Mouse (Mus musculus): ENCODE measurements around the gene Rsph10b. TPM values are rescaled to one million over a fixed set of nuclear protein-coding genes. Genes with fewer than 3 reads are reported as not detected.
A peak's percentile ranks its signal among the peaks of the same experiment; 100 is the strongest.

Rsph10b gene
- polyA plus RNA-seq (2012; rRNA removed): 15.2 TPM in 2 replicates

DNA sequence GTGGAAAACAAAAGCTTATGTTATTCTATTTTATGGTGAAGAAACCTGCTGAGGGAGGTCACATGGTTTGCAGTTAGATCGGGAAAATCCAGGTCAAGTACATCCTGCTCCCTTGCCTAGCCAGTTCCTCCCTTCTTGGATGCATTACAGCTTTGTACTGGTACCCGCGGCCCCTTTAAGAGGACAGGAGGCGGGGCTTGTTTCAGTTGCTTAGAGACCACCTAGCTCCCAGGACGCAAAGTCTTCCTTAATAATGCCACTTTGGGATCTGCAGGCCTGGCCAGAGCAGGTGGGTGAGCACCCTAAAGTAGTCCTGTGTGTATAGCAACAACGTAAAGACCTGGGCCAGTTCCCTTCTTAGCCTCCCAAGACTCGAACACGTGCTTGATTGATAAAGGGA is at the start of gene Rsph10b:
Rsph10b (plus strand) TSS at position 205 of the 400 bp plus-strand sequence.
- Histone ChIP-seq H3K27ac (ENCODE audit: insufficient read depth, low read length) (no peak within 1 kb of the TSS), H3K4me3 (ENCODE audit: insufficient read depth, low read length) (no peak within 1 kb of the TSS), H3K4me1 (ENCODE audit: control insufficient read depth, insufficient read depth, low read length) (no peaks in the 10 kb centered on the region)
- TF ChIP-seq CTCF (IDR thresholded peaks at IDR 0.05; ENCODE audit: extremely low read depth, insufficient read depth, low read length) (no peak), POLR2A (IDR thresholded peaks at IDR 0.05; ENCODE audit: extremely low read depth, insufficient read depth, low read length) (no peak)

DNA sequence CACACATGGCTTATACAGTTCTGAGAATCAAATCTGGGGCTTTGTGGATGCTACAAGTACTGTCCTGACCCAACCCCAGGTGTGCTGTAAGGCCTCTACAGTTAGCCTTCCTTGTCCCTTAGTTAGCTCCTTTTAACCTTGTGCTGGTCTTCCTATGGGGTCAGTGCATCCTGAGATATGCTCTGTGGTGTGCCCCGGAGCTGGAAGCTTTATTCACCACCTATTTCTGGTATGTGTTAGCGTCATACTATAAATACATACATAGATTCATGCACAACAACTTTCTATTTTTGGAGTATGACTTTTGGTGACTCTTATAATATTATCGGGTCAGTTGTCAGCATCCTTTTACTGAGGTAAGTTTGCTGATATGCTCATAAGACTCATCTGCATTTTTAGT is 47.6 kb upstream of the Rsph10b start:
- no peaks in the 10 kb centered on the region for H3K4me1 ChIP-seq (ENCODE audit: control insufficient read depth, insufficient read depth, low read length)

DNA sequence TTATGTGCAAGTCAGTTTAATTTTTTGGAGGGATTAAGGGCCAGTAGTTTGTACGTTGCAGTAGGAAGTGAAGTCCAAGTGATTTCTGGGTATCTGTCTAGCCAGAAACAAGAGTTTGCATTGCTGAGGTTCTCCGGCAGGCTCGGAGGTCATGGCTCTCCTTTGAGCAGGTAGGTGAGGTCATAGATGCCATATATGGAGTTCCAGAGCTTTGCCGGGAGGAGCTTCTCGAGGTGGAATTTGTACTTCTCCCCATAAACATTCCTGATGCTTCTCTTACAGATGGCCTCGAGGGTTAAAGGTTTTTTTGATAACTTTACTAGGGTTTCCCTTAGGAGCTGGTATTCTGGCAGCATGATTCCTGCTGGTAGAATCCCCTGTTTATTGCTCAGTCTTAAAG is 42.1 kb upstream of the Rsph10b start:
- TF ChIP-seq POLR2A (IDR thresholded peaks at IDR 0.05; ENCODE audit: extremely low read depth, insufficient read depth, low read length): no peak
- no peak for TF ChIP-seq CTCF (IDR thresholded peaks at IDR 0.05; ENCODE audit: extremely low read depth, insufficient read depth, low read length)
- H3K27ac ChIP-seq (ENCODE audit: insufficient read depth, low read length): no peak overlapping the region
- no peak overlapping the region for H3K4me3 ChIP-seq (ENCODE audit: insufficient read depth, low read length)
- H3K4me1 ChIP-seq (ENCODE audit: control insufficient read depth, insufficient read depth, low read length): no peaks in the 10 kb centered on the region

More for the DNA sequence above, 47.6 kb upstream of the Rsph10b start:
- Histone ChIP-seq H3K27ac (ENCODE audit: insufficient read depth, low read length) (no peak overlapping the region), H3K4me3 (ENCODE audit: insufficient read depth, low read length) (no peak overlapping the region)
- TF ChIP-seq CTCF (IDR thresholded peaks at IDR 0.05; ENCODE audit: extremely low read depth, insufficient read depth, low read length) (no peak), POLR2A (IDR thresholded peaks at IDR 0.05; ENCODE audit: extremely low read depth, insufficient read depth, low read length) (no peak)

DNA sequence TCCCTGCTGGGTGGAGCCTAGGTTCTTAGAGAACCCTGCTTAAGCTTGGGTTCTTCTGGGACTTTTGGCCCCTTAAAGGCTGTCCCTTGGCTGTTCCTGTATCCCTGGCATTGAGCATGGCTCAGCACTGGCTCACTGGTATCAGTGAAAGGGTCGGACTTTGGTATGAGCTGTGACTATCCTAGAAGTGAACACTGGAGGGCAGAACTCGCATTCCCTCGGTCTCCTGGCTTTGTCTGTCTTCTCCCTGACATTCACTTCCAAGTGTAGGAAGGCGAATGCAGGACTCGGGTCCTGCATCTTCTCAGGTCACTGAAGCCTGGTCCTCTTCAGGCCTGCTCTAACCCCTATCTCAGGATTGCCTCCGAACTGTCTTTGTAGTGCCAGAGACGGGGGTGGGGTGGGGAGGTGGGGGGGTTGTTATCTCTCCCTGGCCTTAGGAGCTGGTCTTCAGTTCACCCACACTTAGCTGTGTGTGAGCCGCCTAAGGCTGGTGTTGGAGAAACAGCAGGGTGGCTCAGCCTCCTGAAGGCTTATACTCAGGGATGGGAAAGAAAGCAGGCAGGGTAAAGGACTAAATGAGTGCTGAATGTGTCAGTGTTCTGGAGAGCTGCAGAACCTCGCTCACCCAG is 40.5 kb upstream of the Rsph10b start:
- Histone ChIP-seq H3K4me1 (ENCODE audit: control insufficient read depth, insufficient read depth, low read length) (peaks cover 2% of the 10 kb centered on the region; the same call in 1 of the 2 replicates), H3K4me3 (ENCODE audit: insufficient read depth, low read length) (no peak overlapping the region), H3K27ac (ENCODE audit: insufficient read depth, low read length) (no peak overlapping the region)
- no peak for TF ChIP-seq POLR2A (IDR thresholded peaks at IDR 0.05; ENCODE audit: extremely low read depth, insufficient read depth, low read length)
- peak; percentile 43 for TF ChIP-seq CTCF (IDR thresholded peaks at IDR 0.05; ENCODE audit: extremely low read depth, insufficient read depth, low read length)

DNA sequence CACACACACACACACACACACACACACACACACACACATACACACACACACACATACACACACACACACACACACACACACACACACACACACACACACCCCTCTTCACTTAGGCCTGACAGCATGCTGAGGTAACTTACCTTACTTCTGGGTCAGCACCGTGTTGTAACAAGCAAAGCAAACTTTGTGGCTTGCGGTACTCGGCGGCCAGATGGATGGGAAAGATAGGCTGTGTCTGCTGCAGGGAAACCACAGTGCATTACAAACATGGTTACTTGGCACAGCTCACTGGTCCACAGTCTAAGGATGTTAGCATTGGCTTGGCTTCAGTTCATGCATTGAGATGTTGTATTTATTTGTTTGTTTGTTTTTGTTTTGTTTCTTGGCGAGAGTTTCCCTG is 39.4 kb upstream of the Rsph10b start:
- no peak for TF ChIP-seq CTCF (IDR thresholded peaks at IDR 0.05; ENCODE audit: extremely low read depth, insufficient read depth, low read length)
- no peak for TF ChIP-seq POLR2A (IDR thresholded peaks at IDR 0.05; ENCODE audit: extremely low read depth, insufficient read depth, low read length)
- Histone ChIP-seq H3K27ac (ENCODE audit: insufficient read depth, low read length) (no peak overlapping the region), H3K4me3 (ENCODE audit: insufficient read depth, low read length) (no peak overlapping the region), H3K4me1 (ENCODE audit: control insufficient read depth, insufficient read depth, low read length) (peaks cover 2% of the 10 kb centered on the region; the same call in 1 of the 2 replicates)

DNA sequence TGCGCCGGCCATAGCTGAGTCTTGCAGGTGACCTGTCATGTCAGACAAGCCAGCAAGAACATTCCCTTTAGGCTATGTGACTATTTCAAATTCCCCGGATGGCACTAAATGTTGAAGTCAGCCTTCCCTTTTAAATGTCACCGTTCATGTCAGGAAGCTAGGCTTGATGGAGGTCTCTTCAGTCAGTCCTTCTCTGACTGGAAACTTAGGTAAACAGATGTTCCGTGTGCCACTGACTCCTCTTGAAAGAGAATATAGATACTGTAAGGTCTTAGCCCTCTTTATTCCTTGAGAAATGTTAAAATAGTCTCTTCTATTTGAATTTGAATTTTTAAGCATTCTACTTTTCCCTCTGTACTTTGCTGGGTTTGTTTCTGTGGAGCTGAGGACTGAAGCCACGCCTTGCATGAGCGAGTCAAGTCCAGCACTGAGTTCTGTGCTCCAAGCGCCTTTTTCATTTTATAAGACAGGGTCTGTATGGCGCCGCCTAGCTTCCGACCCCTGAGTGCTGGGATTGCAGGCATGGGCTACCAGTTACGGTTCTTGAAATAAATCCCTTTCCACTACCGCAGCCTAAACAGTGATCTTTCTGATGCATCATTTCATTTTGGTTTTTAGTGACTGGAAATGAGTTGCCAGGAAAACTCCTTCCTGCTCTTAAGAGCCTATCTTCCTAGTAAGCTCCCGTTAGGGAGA is 35.1 kb upstream of the Rsph10b start, which contains the start of gene Ankrd61:
Ankrd61 (minus strand) TSS at position 51 of the 696 bp plus-strand sequence.
- Histone ChIP-seq H3K27ac (ENCODE audit: insufficient read depth, low read length) (no peak within 1 kb of the TSS), H3K4me3 (ENCODE audit: insufficient read depth, low read length) (no peak within 1 kb of the TSS), H3K4me1 (ENCODE audit: control insufficient read depth, insufficient read depth, low read length) (peaks cover 2% of the 10 kb centered on the region; the same call in 1 of the 2 replicates)
- TF ChIP-seq POLR2A (IDR thresholded peaks at IDR 0.05; ENCODE audit: extremely low read depth, insufficient read depth, low read length) (no peak), CTCF (IDR thresholded peaks at IDR 0.05; ENCODE audit: extremely low read depth, insufficient read depth, low read length) (no peak)

DNA sequence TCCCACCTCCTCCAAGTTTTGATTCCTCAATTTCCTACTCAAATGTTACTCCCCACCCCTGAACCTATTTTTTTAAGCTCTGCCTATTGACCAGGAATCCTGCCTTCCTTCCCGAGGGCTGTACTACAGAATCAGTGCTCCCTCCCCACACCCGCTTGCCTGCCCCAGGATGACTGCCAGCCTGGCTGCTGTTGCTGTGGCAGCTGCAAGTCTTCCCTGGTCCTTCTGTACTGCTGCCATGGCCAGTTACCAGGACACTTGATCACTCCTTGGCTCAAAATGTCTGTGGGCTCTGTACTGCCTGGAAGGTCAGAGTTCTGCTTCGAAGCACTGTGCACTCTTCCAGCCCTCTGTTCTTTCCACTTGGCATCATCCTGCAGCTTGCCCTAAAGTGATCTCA is 30.7 kb upstream of the Rsph10b start:
- Histone ChIP-seq H3K27ac (ENCODE audit: insufficient read depth, low read length) (no peak overlapping the region), H3K4me1 (ENCODE audit: control insufficient read depth, insufficient read depth, low read length) (0 out of 2 replicates have a peak, but pooled peaks cover 1% of the 10 kb centered on the region), H3K4me3 (ENCODE audit: insufficient read depth, low read length) (no peak overlapping the region)
- no peak for TF ChIP-seq CTCF (IDR thresholded peaks at IDR 0.05; ENCODE audit: extremely low read depth, insufficient read depth, low read length)
- no peak for TF ChIP-seq POLR2A (IDR thresholded peaks at IDR 0.05; ENCODE audit: extremely low read depth, insufficient read depth, low read length)

DNA sequence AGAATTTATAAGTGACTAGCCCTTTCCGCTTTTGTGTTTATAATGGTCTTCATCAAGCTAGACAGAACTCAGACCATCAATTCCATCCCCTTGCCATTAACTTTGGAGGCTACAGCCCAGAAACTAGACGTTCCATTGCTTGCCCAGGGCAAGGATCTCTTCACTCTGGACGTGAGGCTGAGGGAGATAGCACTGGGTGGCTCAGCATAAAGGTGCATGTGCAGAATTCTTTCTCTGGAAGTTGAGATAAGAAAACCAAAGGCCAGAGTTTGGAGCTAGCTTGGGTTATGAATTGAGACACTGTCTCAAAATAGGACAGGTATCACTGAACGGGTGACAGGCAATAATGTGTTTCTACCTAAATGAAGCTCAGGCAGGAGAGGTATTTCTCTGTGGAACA is 29.0 kb upstream of the Rsph10b start:
- Histone ChIP-seq H3K4me3 (ENCODE audit: insufficient read depth, low read length) (no peak overlapping the region), H3K4me1 (ENCODE audit: control insufficient read depth, insufficient read depth, low read length) (peaks cover 3% of the 10 kb centered on the region; the same call in 1 of the 2 replicates), H3K27ac (ENCODE audit: insufficient read depth, low read length) (no peak overlapping the region)
- TF ChIP-seq CTCF (IDR thresholded peaks at IDR 0.05; ENCODE audit: extremely low read depth, insufficient read depth, low read length): no peak
- TF ChIP-seq POLR2A (IDR thresholded peaks at IDR 0.05; ENCODE audit: extremely low read depth, insufficient read depth, low read length): no peak

DNA sequence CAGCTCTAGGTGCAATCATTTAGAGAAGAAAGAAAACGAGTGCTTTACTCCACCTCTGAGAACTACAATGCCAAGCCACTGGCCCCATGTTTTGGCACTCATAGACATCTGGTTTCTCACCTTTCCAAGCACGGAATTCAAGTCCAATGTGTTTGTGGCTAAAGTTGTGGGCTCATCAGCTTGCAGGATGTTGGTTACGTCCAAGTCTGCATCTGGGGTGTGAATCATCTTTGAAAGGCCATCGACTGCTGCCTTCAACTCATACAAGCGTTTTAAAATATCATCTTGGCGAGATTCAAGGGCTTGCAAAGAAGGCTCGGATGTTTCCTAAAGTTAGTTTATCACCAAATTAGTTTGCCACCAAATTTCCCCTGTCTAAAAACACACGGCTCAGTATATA is 26.4 kb upstream of the Rsph10b start:
- no peak overlapping the region for H3K4me3 ChIP-seq (ENCODE audit: insufficient read depth, low read length)
- H3K27ac ChIP-seq (ENCODE audit: insufficient read depth, low read length): no peak overlapping the region
- no peak for TF ChIP-seq POLR2A (IDR thresholded peaks at IDR 0.05; ENCODE audit: extremely low read depth, insufficient read depth, low read length)
- no peak for TF ChIP-seq CTCF (IDR thresholded peaks at IDR 0.05; ENCODE audit: extremely low read depth, insufficient read depth, low read length)
- peaks cover 5% of the 10 kb centered on the region; the same call in 1 of the 2 replicates for H3K4me1 ChIP-seq (ENCODE audit: control insufficient read depth, insufficient read depth, low read length)

DNA sequence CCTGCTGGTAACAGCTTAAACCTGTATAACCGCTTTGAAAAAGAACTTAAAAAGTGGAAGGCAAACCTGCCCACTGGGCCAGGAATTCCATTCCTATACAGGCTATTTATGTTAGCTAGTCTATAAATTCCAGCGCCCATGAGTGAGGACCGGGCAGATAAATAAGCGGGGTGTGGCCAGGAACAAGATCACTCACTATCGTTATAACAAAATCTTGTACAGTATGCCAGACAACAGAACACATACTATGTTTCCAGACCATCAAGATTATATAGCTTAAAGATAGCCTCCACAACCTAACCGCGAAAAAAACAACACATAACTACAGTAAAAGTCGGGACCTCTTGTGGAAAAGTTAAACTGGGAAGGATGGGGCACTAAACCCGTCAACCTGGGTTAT is 23.9 kb upstream of the Rsph10b start:
- TF ChIP-seq POLR2A (IDR thresholded peaks at IDR 0.05; ENCODE audit: extremely low read depth, insufficient read depth, low read length) (no peak), CTCF (IDR thresholded peaks at IDR 0.05; ENCODE audit: extremely low read depth, insufficient read depth, low read length) (no peak)
- peak overlapping the region; percentile 65 for H3K4me3 ChIP-seq (ENCODE audit: insufficient read depth, low read length)
- H3K4me1 ChIP-seq (ENCODE audit: control insufficient read depth, insufficient read depth, low read length): peaks cover 5% of the 10 kb centered on the region; the same call in 1 of the 2 replicates
- no peak overlapping the region for H3K27ac ChIP-seq (ENCODE audit: insufficient read depth, low read length)
